Mouse (Mus musculus) midbrain, embryonic 12.5 days (tissue): ENCODE results near the gene Spen. TPM values are rescaled to one million over a fixed set of nuclear protein-coding genes. Genes with fewer than 3 reads are reported as not detected.

Experiments
- ATAC-seq: fragments of 200-750 bp; cut with Nextera tagmentation; 2 replicates; pipeline ENCODE4 v1.8.0; 2017; ENCODE audit warnings: low read depth, moderate TSS enrichment, moderate library complexity; ENCODE audit not compliant: low FRiP score
- H3K27ac ChIP-seq: fragments of 300-500 bp; sonication (generic); replicated peaks from 2 replicates; pipeline ENCODE4 v1.5.1; 2016; ENCODE audit warnings: mild to moderate bottlenecking
- H3K27me3 ChIP-seq: fragments of 300-500 bp; sonication (generic); 2 replicates; pipeline ENCODE4 v1.6.1; 2016; ENCODE audit warnings: mild to moderate bottlenecking
- H3K36me3 ChIP-seq: fragments of 300-500 bp; sonication (generic); 2 replicates; pipeline ENCODE4 v1.6.1; 2016
- H3K4me1 ChIP-seq: fragments of 300-500 bp; sonication (generic); 2 replicates; pipeline ENCODE4 v1.6.1; 2016
- H3K4me2 ChIP-seq: fragments of 300-500 bp; sonication (generic); replicated peaks from 2 replicates; pipeline ENCODE4 v1.6.1; 2016; ENCODE audit warnings: mild to moderate bottlenecking, moderate library complexity
- H3K4me3 ChIP-seq: fragments of 300-500 bp; sonication (generic); 2 replicates; pipeline ENCODE4 v1.5.1; 2016; ENCODE audit warnings: mild to moderate bottlenecking
- H3K9ac ChIP-seq: fragments of 300-500 bp; sonication (generic); replicated peaks from 2 replicates; pipeline ENCODE4 v1.6.1; 2016; ENCODE audit warnings: mild to moderate bottlenecking, moderate library complexity
- H3K9me3 ChIP-seq: fragments of 300-500 bp; sonication (generic); 2 replicates; pipeline ENCODE4 v1.6.1; 2016; ENCODE audit warnings: mild to moderate bottlenecking
- WGBS: fragments of 180-500 bp; shearing (Covaris S2); methylation state at CpG from one replicate; pipeline ENCODE4 v1.1.7; 2016; 5-methylcytosine and 5-hydroxymethylcytosine counted together
- polyA plus RNA-seq: library from polyadenylated mRNA; unstranded; fragments of >200 nt; fragmentation: Nextera tagmentation; extraction: Ambion mirVana; gene quantifications from 2 replicates; pipeline ENCODE4 v1.2.1, GENCODE M21; 2016

Gene Spen
- 22.2 and 24.2 TPM in 2 replicates for polyA plus RNA-seq

- Histone ChIP-seq H3K9ac (peak within 1 kb of the TSS; percentile 99), H3K27ac (peak within 1 kb of the TSS; percentile 97), H3K4me2 (peak within 1 kb of the TSS; percentile 89), H3K27me3 (no peaks in the 10 kb centered on the region), H3K36me3 (no peaks in the 10 kb centered on the region), H3K4me3 (peak within 1 kb of the TSS; percentile 99), H3K9me3 (no peaks in the 10 kb centered on the region), H3K4me1 (peaks cover 51% of the 10 kb centered on the region)
- ATAC-seq, result peak; percentile 73
- under 1% methylated on average over 58 of the region's 88 CpGs for WGBS
These were observed at the start of gene Spen for GRCm38 (mm10) chr4:141538408-141539212. Gene Spen (minus strand): TSS chr4:141538597.

- Histone ChIP-seq H3K4me1 (no peaks in the 10 kb centered on the region), H3K9me3 (no peaks in the 10 kb centered on the region), H3K27me3 (no peaks in the 10 kb centered on the region), H3K9ac (no peak overlapping the region), H3K4me2 (no peak overlapping the region), H3K27ac (no peak overlapping the region), H3K4me3 (no peak overlapping the region), H3K36me3 (no peaks in the 10 kb centered on the region)
- 88% methylated on average over 8 of the region's 8 CpGs for WGBS
- no peak for ATAC-seq
These were observed 45.5 kb upstream of the Spen start for GRCm38 (mm10) chr4:141583919-141584318.

GRCm38 (mm10) chr4:141581051-141581450, 42.7 kb upstream of the Spen start:
- H3K27ac ChIP-seq, result no peak overlapping the region
- WGBS, result 90% methylated on average over 13 of the region's 13 CpGs

GRCm38 (mm10) chr4:141578833-141579232, 40.4 kb upstream of the Spen start:
- Histone ChIP-seq H3K36me3 (no peaks in the 10 kb centered on the region), H3K9ac (no peak overlapping the region), H3K4me2 (no peak overlapping the region), H3K27me3 (no peaks in the 10 kb centered on the region), H3K4me1 (no peaks in the 10 kb centered on the region), H3K9me3 (no peaks in the 10 kb centered on the region), H3K27ac (no peak overlapping the region), H3K4me3 (no peak overlapping the region)
- ATAC-seq, result no peak
- 84% methylated on average over 3 of the region's 3 CpGs for WGBS

More at GRCm38 (mm10) chr4:141581051-141581450, 42.7 kb upstream of the Spen start:
- Histone ChIP-seq H3K4me3 (no peak overlapping the region), H3K9ac (no peak overlapping the region), H3K4me1 (no peaks in the 10 kb centered on the region), H3K36me3 (no peaks in the 10 kb centered on the region), H3K4me2 (no peak overlapping the region), H3K27me3 (no peaks in the 10 kb centered on the region), H3K9me3 (no peaks in the 10 kb centered on the region)
- no peak for ATAC-seq

GRCm38 (mm10) chr4:141576877-141577276, 38.5 kb upstream of the Spen start:
- Histone ChIP-seq H3K27me3 (no peaks in the 10 kb centered on the region), H3K9me3 (no peaks in the 10 kb centered on the region), H3K4me1 (no peaks in the 10 kb centered on the region), H3K27ac (no peak overlapping the region), H3K4me3 (no peak overlapping the region), H3K4me2 (no peak overlapping the region), H3K9ac (no peak overlapping the region), H3K36me3 (no peaks in the 10 kb centered on the region)
- WGBS, result 91% methylated on average over 7 of the region's 7 CpGs
- no peak for ATAC-seq

- Histone ChIP-seq H3K9me3 (no peaks in the 10 kb centered on the region), H3K4me2 (no peak overlapping the region), H3K4me3 (no peak overlapping the region), H3K36me3 (no peaks in the 10 kb centered on the region), H3K27ac (no peak overlapping the region), H3K9ac (no peak overlapping the region), H3K4me1 (no peaks in the 10 kb centered on the region), H3K27me3 (no peaks in the 10 kb centered on the region)
- no peak for ATAC-seq
- 88% methylated on average over 11 of the region's 11 CpGs for WGBS
These were observed 38.0 kb upstream of the Spen start for GRCm38 (mm10) chr4:141576404-141576803.

GRCm38 (mm10) chr4:141574789-141575702, 36.6 kb upstream of the Spen start:
- H3K36me3 ChIP-seq, result no peaks in the 10 kb centered on the region
- 42% methylated on average over 27 of the region's 27 CpGs for WGBS
- H3K27ac ChIP-seq, result no peak overlapping the region
- H3K9ac ChIP-seq, result no peak overlapping the region
- H3K9me3 ChIP-seq, result no peaks in the 10 kb centered on the region
- H3K27me3 ChIP-seq, result no peaks in the 10 kb centered on the region
- H3K4me1 ChIP-seq, result no peaks in the 10 kb centered on the region
- no peak overlapping the region for H3K4me3 ChIP-seq
- no peak overlapping the region for H3K4me2 ChIP-seq
- ATAC-seq, result 0 out of 2 replicates have a peak, but pooled peaks have one; percentile 41

GRCm38 (mm10) chr4:141573359-141573966, 35.1 kb upstream of the Spen start:
- H3K9me3 ChIP-seq, result no peaks in the 10 kb centered on the region

GRCm38 (mm10) chr4:141572668-141573358, 34.4 kb upstream of the Spen start:
- Histone ChIP-seq H3K27ac (no peak overlapping the region; the same call in 1 of the 2 replicates), H3K9ac (no peak overlapping the region), H3K4me2 (no peak overlapping the region), H3K9me3 (no peaks in the 10 kb centered on the region), H3K27me3 (no peaks in the 10 kb centered on the region), H3K36me3 (no peaks in the 10 kb centered on the region), H3K4me1 (no peaks in the 10 kb centered on the region), H3K4me3 (no peak overlapping the region)
- no peak for ATAC-seq
- WGBS, result 82% methylated on average over 7 of the region's 7 CpGs

More at GRCm38 (mm10) chr4:141573359-141573966, 35.1 kb upstream of the Spen start:
- H3K4me1 ChIP-seq, result no peaks in the 10 kb centered on the region
- WGBS, result 79% methylated on average over 6 of the region's 6 CpGs
- no peak for ATAC-seq
- H3K4me2 ChIP-seq, result no peak overlapping the region
- no peak overlapping the region for H3K4me3 ChIP-seq
- H3K27ac ChIP-seq, result no peak overlapping the region; the same call in 1 of the 2 replicates
- H3K9ac ChIP-seq, result no peak overlapping the region
- H3K36me3 ChIP-seq, result no peaks in the 10 kb centered on the region
- no peaks in the 10 kb centered on the region for H3K27me3 ChIP-seq

GRCm38 (mm10) chr4:141571934-141572333, 33.5 kb upstream of the Spen start:
- WGBS, result 83% methylated on average over 10 of the region's 10 CpGs
- H3K27ac ChIP-seq, result no peak overlapping the region
- H3K4me3 ChIP-seq, result no peak overlapping the region
- H3K27me3 ChIP-seq, result no peaks in the 10 kb centered on the region
- no peak overlapping the region for H3K9ac ChIP-seq
- H3K4me1 ChIP-seq, result no peaks in the 10 kb centered on the region
- no peak overlapping the region for H3K4me2 ChIP-seq
- no peaks in the 10 kb centered on the region for H3K9me3 ChIP-seq
- H3K36me3 ChIP-seq, result no peaks in the 10 kb centered on the region
- ATAC-seq, result no peak

GRCm38 (mm10) chr4:141571337-141571739, 32.9 kb upstream of the Spen start:
- H3K36me3 ChIP-seq, result no peaks in the 10 kb centered on the region
- ATAC-seq, result no peak
- WGBS, result 70% methylated on average over 6 of the region's 6 CpGs
- no peak overlapping the region for H3K4me3 ChIP-seq
- H3K4me2 ChIP-seq, result no peak overlapping the region
- no peaks in the 10 kb centered on the region for H3K4me1 ChIP-seq
- H3K27me3 ChIP-seq, result no peaks in the 10 kb centered on the region
- H3K9me3 ChIP-seq, result no peaks in the 10 kb centered on the region
- H3K9ac ChIP-seq, result no peak overlapping the region
- H3K27ac ChIP-seq, result no peak overlapping the region
